Comparison of ENCODE assay signal across 9 mouse cellular contexts in genomic region chr6:97457210-97457609, GRCm38 (mm10).
DNase-seq lines count a peak whose midpoint lies in the region; ATAC-seq and TF ChIP-seq lines count a peak whose summit lies in the region.
"Had no signal": no experiment of that assay in that cellular context is flagged by ENCODE, and none has a peak within 500 bp of the region (broad histone marks: within the 10 kb centered on the region; RNA-seq: fewer than 3 reads in every experiment).

No protein-coding gene starts in this region.

- H3K4me3 ChIP-seq in midbrain, postnatal 0 days (ENCODE audit: low read depth, low read length), result no peak overlapping the region

- H3K27ac ChIP-seq in midbrain, postnatal 0 days (ENCODE audit: low read depth, low read length), result no peak overlapping the region
- H3K27ac ChIP-seq: liver, embryonic 14.5 days had no signal

- no peak overlapping the region for H3K9ac ChIP-seq in midbrain, postnatal 0 days (replicated peaks; ENCODE audit: low read length, poor library complexity, severe bottlenecking)
- H3K9ac ChIP-seq: liver, embryonic 14.5 days had no signal

- peaks cover 3% of the 10 kb centered on the region; the same call in 1 of the 2 replicates for H3K4me1 ChIP-seq in midbrain, postnatal 0 days (ENCODE audit: insufficient read depth, low read length)

- no peak for TF ChIP-seq CTCF in midbrain, postnatal 0 days (IDR thresholded peaks at IDR 0.05)

- WGBS in midbrain, postnatal 0 days, result 50% methylated on average over 2 of the region's 2 CpGs

- peak; percentile 84 for ATAC-seq in common myeloid progenitor, adult 5-6 weeks (replicated peaks; ENCODE audit: low read depth, poor library complexity, severe bottlenecking)
- ATAC-seq in midbrain, postnatal 0 days (ENCODE audit: low FRiP score), result no peak

- peak; percentile 41 for DNase-seq in kidney, adult 11 months
- no peak for DNase-seq in kidney, postnatal 4 days
- peak; percentile 58 for DNase-seq in kidney, adult 9 months
- peak; percentile 11 for DNase-seq in midbrain, postnatal 0 days (ENCODE audit: low spot score)
- DNase-seq in gastrocnemius, postnatal 4 days (ENCODE audit: low spot score in 2 of 2), result no peak
- no peak for DNase-seq in ovary, postnatal 10 days (ENCODE audit: low spot score)
- DNase-seq in Muller cell, postnatal 12 days (ENCODE audit: inconsistent ontology term), result no peak

- H3K36me3 ChIP-seq in midbrain, postnatal 0 days (ENCODE audit: insufficient read depth, low read length), result no peaks in the 10 kb centered on the region

- H3K4me2 ChIP-seq in midbrain, postnatal 0 days (ENCODE audit: low read depth, low read length, poor library complexity, severe bottlenecking), result no peak overlapping the region

- H3K27me3 ChIP-seq in midbrain, postnatal 0 days (ENCODE audit: insufficient read depth, low read length), result no peaks in the 10 kb centered on the region

- no peaks in the 10 kb centered on the region for H3K9me3 ChIP-seq in midbrain, postnatal 0 days (ENCODE audit: low read length)

Comparison
In these comparisons a context has a peak if more than half of its experiments do, and no peak if none do; other contexts are left out.
1. DNase-seq: peak in kidney, adult 11 months (single experiment), kidney, adult 9 months (single experiment) and midbrain, postnatal 0 days (single experiment); none in kidney, postnatal 4 days (0 of 2), gastrocnemius, postnatal 4 days (0 of 2), ovary, postnatal 10 days (single experiment) and Muller cell, postnatal 12 days (single experiment).